Mouse (Mus musculus) embryonic facial prominence, embryonic 11.5 days (tissue): ENCODE measurements at regions not wholly inside any gene's neighbourhood (a gene's known extent, or its start where the extent isn't known, plus 50 kb on each side); places are given as distances from the start of the nearest gene placed in this dataset.

Experiments used
- ATAC-seq: fragments of 200-750 bp; cut with Nextera tagmentation; replicated peaks from 2 replicates; pipeline ENCODE4 v1.8.0; 2017; ENCODE audit warnings: low read depth; ENCODE audit not compliant: insufficient number of reproducible peaks, low FRiP score, low TSS enrichment
- DNase-seq: peaks from one replicate; pipeline ENCODE4 v3.0.0-alpha.2; 2015; ENCODE audit warnings: low spot score
- H3K27ac ChIP-seq: fragments of 300-500 bp; sonication (generic); replicated peaks from 2 replicates; pipeline ENCODE4 v1.5.1; 2014; ENCODE audit warnings: mild to moderate bottlenecking, low read depth, low read length, control low read depth
- H3K27me3 ChIP-seq: fragments of 300-500 bp; sonication (generic); 2 replicates; pipeline ENCODE4 v1.6.1; 2014; ENCODE audit warnings: mild to moderate bottlenecking, low read length, moderate library complexity, mixed read lengths; ENCODE audit not compliant: control insufficient read depth, insufficient read depth
- H3K36me3 ChIP-seq: fragments of 300-500 bp; sonication (generic); replicated peaks from 2 replicates; pipeline ENCODE4 v1.6.1; 2014; ENCODE audit warnings: low read depth, mild to moderate bottlenecking, low read length, moderate library complexity, mixed read lengths; ENCODE audit not compliant: control insufficient read depth, insufficient read depth
- H3K4me1 ChIP-seq: fragments of 300-500 bp; sonication (generic); 2 replicates; pipeline ENCODE4 v1.6.1; 2014; ENCODE audit warnings: low read length, mixed read lengths; ENCODE audit not compliant: control insufficient read depth, insufficient read depth
- H3K4me2 ChIP-seq: fragments of 300-500 bp; sonication (generic); 2 replicates; pipeline ENCODE4 v1.6.1; 2014; ENCODE audit warnings: low read depth, mild to moderate bottlenecking, control low read depth, low read length, moderate library complexity
- H3K4me3 ChIP-seq: fragments of 300-500 bp; sonication (generic); 2 replicates; pipeline ENCODE4 v1.5.1; 2014; ENCODE audit warnings: low read depth, low read length, control low read depth
- H3K9ac ChIP-seq: fragments of 300-500 bp; sonication (generic); replicated peaks from 2 replicates; pipeline ENCODE4 v1.6.1; 2014; ENCODE audit warnings: mild to moderate bottlenecking, control low read depth, low read length
- H3K9me3 ChIP-seq: fragments of 300-500 bp; sonication (generic); replicated peaks from 2 replicates; pipeline ENCODE4 v1.6.1; 2016; ENCODE audit warnings: mild to moderate bottlenecking, low read length, inconsistent platforms, mixed read lengths; ENCODE audit not compliant: control insufficient read depth
- WGBS: fragments of 180-500 bp; shearing (Covaris S2); extraction: QIAGEN DNeasy Blood & Tissue Kit; methylation state at CpG from one replicate; pipeline ENCODE4 v1.1.7; 2014; 5-methylcytosine and 5-hydroxymethylcytosine counted together

DNA sequence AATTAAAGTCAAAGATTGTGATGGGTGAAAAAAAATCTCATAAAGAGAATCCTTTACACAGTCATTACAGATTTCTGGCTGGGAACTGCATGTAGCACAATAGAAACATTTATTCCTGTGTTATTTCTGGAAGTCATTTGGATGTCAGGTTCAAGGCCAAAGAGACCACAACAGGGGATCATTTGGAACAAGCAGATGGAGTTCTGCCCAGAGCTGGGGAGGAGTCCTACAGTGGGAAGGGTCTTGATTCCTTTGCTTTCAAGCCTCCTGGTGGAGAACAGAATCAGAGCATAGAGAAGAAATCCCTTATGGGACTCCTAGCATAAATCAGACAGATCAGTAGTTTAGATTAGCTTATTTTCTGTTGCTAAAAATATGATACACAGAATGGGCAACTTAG is 392.4 kb downstream of the Rwdd3 start:
- ATAC-seq (no peak), DNase-seq (no peak)
- H3K9ac ChIP-seq = no peak overlapping the region
- H3K27ac ChIP-seq = no peak overlapping the region
- H3K4me2 ChIP-seq = no peak overlapping the region
- no peaks in the 10 kb centered on the region for H3K9me3 ChIP-seq
- no peaks in the 10 kb centered on the region for H3K27me3 ChIP-seq
- H3K36me3 ChIP-seq = no peaks in the 10 kb centered on the region
- no peak overlapping the region for H3K4me3 ChIP-seq
- no peaks in the 10 kb centered on the region for H3K4me1 ChIP-seq

DNA sequence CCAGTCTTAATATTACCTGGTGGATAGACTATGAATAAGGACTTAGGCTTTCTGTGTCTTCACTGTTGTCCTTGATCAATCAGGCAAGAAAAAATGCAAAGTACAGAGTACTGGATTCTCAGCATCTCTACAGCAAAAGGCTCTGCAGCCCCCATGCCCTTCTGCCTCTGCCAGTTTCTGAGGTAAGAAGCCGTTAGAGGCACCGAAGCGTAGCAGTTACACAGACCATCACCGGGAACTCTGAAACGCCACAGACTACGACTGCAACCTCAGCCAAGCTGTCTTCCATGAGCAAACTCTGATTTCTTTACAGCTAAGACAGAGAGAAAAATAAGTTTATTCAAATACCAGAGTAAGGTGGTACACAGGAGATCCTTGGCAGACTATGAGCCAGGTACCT is 396.5 kb downstream of the Rwdd3 start:
- ATAC-seq = no peak
- DNase-seq = no peak
- no peak overlapping the region for H3K27ac ChIP-seq
- no peaks in the 10 kb centered on the region for H3K36me3 ChIP-seq
- no peak overlapping the region for H3K4me3 ChIP-seq
- no peak overlapping the region for H3K4me2 ChIP-seq
- 87% methylated on average over 6 of the region's 6 CpGs for WGBS
- H3K27me3 ChIP-seq = no peaks in the 10 kb centered on the region
- no peak overlapping the region for H3K9ac ChIP-seq
- no peaks in the 10 kb centered on the region for H3K9me3 ChIP-seq
- no peaks in the 10 kb centered on the region for H3K4me1 ChIP-seq

- no peak for DNase-seq
Measured at GRCm38 (mm10) chr3:120761681-120762080, 409.8 kb downstream of the Rwdd3 start.

GRCm38 (mm10) chr3:120761223-120761622 is 410.3 kb downstream of the Rwdd3 start:
- Histone ChIP-seq H3K27me3 (no peaks in the 10 kb centered on the region), H3K4me3 (no peak overlapping the region), H3K4me1 (no peaks in the 10 kb centered on the region), H3K4me2 (no peak overlapping the region), H3K9ac (no peak overlapping the region), H3K9me3 (no peaks in the 10 kb centered on the region), H3K27ac (no peak overlapping the region), H3K36me3 (no peaks in the 10 kb centered on the region)
- 77% methylated on average over 3 of the region's 3 CpGs for WGBS
- DNase-seq (no peak), ATAC-seq (no peak)

More at GRCm38 (mm10) chr3:120761681-120762080, 409.8 kb downstream of the Rwdd3 start:
- H3K36me3 ChIP-seq = no peaks in the 10 kb centered on the region
- H3K27ac ChIP-seq = no peak overlapping the region
- H3K9me3 ChIP-seq = no peaks in the 10 kb centered on the region
- WGBS = 49% methylated on average over 4 of the region's 4 CpGs
- no peak for ATAC-seq
- H3K4me3 ChIP-seq = no peak overlapping the region
- H3K9ac ChIP-seq = no peak overlapping the region
- H3K4me1 ChIP-seq = no peaks in the 10 kb centered on the region
- H3K27me3 ChIP-seq = no peaks in the 10 kb centered on the region
- H3K4me2 ChIP-seq = no peak overlapping the region

DNA sequence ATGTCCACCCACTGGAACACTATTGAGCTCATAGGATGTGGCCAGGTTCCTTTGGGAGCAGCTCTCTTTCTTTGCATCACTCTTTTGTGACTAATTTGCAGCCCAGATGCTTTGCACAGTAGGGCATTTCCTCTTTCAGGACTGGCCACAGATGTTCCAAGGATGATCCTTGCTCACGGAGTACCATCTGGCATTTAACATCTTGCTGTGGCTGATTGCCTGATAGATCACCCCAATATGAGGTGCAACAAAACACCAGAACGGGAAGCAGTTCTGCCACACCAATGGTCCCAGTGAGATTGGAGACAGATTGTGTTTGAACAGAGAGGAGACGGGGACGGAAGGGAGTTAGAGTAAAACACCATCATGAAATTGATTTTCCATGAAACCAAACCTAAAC is 423.0 kb downstream of the Rwdd3 start:
- 75% methylated on average over 4 of the region's 4 CpGs for WGBS
- DNase-seq = no peak

GRCm38 (mm10) chr3:120747678-120748077 is 423.8 kb downstream of the Rwdd3 start:
- no peak overlapping the region for H3K9ac ChIP-seq
- no peaks in the 10 kb centered on the region for H3K36me3 ChIP-seq
- no peak overlapping the region for H3K27ac ChIP-seq
- no peaks in the 10 kb centered on the region for H3K9me3 ChIP-seq
- no peak for ATAC-seq
- no peak overlapping the region for H3K4me3 ChIP-seq
- H3K27me3 ChIP-seq = no peaks in the 10 kb centered on the region
- DNase-seq = peak; percentile 28
- H3K4me2 ChIP-seq = no peak overlapping the region
- WGBS = 85% methylated on average over 4 of the region's 4 CpGs
- no peaks in the 10 kb centered on the region for H3K4me1 ChIP-seq

More for the DNA sequence above, 423.0 kb downstream of the Rwdd3 start:
- Histone ChIP-seq H3K36me3 (no peaks in the 10 kb centered on the region), H3K27me3 (no peaks in the 10 kb centered on the region), H3K9me3 (no peaks in the 10 kb centered on the region), H3K9ac (no peak overlapping the region), H3K27ac (no peak overlapping the region), H3K4me3 (no peak overlapping the region), H3K4me1 (no peaks in the 10 kb centered on the region), H3K4me2 (no peak overlapping the region)
- no peak for ATAC-seq

- ATAC-seq (no peak), DNase-seq (no peak)
Measured at GRCm38 (mm10) chr3:120733332-120733731, 438.2 kb downstream of the Rwdd3 start.

DNA sequence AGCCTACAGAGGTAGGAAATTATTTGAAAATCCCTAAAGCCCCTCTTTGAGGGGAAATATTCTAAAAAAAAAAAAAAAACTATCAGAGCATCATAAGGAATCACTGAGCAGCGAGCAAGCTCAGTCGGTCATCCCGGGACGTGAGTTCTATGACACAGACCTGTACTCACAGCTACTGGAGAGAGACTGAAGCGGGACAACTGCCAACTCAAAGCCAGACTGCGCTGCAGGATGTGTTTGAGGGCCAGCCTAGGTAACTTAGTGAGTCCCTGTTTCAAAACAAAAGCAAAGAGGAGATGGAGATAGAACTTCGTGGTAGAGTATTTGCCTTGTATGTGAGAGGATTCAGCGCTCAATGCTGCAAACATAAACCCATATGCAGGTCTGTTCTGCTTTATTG is 439.1 kb downstream of the Rwdd3 start:
- no peak overlapping the region for H3K4me3 ChIP-seq
- no peak overlapping the region for H3K27ac ChIP-seq
- no peak overlapping the region for H3K9ac ChIP-seq
- DNase-seq = no peak
- WGBS = 89% methylated on average over 8 of the region's 8 CpGs
- no peaks in the 10 kb centered on the region for H3K27me3 ChIP-seq
- H3K9me3 ChIP-seq = no peaks in the 10 kb centered on the region
- H3K4me1 ChIP-seq = no peaks in the 10 kb centered on the region
- ATAC-seq = no peak
- no peak overlapping the region for H3K4me2 ChIP-seq
- no peaks in the 10 kb centered on the region for H3K36me3 ChIP-seq

More at GRCm38 (mm10) chr3:120733332-120733731, 438.2 kb downstream of the Rwdd3 start:
- no peaks in the 10 kb centered on the region for H3K9me3 ChIP-seq
- H3K9ac ChIP-seq = no peak overlapping the region
- H3K36me3 ChIP-seq = no peaks in the 10 kb centered on the region
- no peak overlapping the region for H3K4me2 ChIP-seq
- no peaks in the 10 kb centered on the region for H3K4me1 ChIP-seq
- H3K27me3 ChIP-seq = no peaks in the 10 kb centered on the region
- WGBS = 95% methylated on average over 6 of the region's 6 CpGs
- H3K27ac ChIP-seq = no peak overlapping the region
- no peak overlapping the region for H3K4me3 ChIP-seq
